Mouse (Mus musculus): ENCODE data around the gene Vangl2. TPM values are rescaled to one million over a fixed set of nuclear protein-coding genes. Genes with fewer than 3 reads are reported as not detected.
A peak's percentile ranks its signal among the peaks of the same experiment; 100 is the strongest.

The Vangl2 gene
- polyA plus RNA-seq, 1 experiment: 6.9 TPM

DNA sequence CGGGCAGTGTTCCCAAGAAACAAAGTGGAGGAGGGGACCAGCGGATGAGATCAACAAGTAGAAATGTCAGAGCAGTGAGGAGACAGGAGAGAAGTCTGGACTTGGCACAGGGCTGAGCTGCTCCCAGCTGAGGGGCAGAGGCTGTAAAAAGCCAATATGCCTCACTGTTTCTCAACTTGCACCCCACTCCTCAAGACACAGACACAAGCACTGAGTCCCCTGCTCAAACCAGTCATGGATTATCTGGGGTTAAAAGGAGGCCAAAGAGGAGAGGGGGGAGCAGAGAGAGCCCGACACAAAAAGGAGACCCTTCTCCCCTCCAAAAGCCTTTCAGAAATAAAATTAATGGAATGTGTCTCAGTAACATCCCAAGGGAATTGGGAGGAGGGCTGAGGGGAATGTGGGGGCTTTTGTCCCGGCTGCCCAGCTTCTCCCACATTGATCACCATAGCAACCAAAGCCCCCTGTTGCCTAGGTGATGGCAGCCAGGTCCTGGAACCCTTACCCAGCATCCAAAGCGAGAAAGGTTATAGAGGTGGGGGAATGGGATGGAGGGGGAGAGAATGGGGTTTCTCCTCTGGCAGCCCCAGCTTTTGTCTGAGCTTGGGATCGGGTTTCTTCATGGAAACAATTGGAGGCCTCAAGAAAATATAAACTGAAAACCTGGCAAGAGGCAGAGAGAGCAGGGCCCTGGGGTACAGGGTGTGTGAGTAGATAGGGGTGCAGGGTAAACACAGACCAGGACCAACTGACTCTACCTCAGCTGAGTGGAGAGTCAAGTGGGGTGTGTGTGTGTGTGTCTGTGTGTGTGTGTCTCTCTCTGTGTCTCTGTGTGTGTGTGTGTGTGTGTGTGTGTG is 11.4 kb downstream of the Vangl2 start:
- H3K36me3 ChIP-seq (ENCODE audit: control insufficient read depth, insufficient read depth): peaks cover under 1% of the 10 kb centered on the region
- no peak overlapping the region for H3ac ChIP-seq (ENCODE audit: control insufficient read depth, insufficient read length)
- no peaks in the 10 kb centered on the region for H3K27me3 ChIP-seq (ENCODE audit: control insufficient read depth, insufficient read depth, insufficient read length)
- no peak overlapping the region for H3K4me3 ChIP-seq
- H3K4me2 ChIP-seq (ENCODE audit: low read depth): no peak overlapping the region
- TF ChIP-seq TCF3 (IDR thresholded peaks at IDR 0.05; ENCODE audit: insufficient read length, low read depth): no peak
- no peaks in the 10 kb centered on the region for H3K79me2 ChIP-seq (ENCODE audit: control insufficient read depth, insufficient read depth)

DNA sequence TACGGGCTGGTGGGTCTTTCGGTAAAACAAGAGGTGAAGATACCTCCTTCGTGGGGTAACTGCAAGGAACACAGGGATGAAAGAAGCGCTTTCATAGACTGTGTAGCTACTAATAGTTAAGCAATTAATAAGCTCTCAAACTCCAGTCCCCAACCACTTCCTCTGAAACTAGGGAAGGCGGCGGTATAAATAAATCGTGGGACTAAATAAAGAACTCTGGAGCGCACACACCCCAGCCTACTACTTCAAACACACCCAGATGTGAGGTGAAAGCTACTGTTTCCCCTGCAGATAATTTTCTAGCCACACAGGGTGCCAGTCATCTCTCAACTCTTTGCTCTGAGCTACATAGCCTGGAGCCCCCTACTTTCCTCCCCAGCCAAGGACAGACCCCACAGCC is 12.2 kb downstream of the Vangl2 start:
- peak overlapping the region; percentile 24 for H3K4me2 ChIP-seq (ENCODE audit: low read depth)
- no peak overlapping the region for H3K4me3 ChIP-seq
- H3K36me3 ChIP-seq (ENCODE audit: control insufficient read depth, insufficient read depth): peaks cover 3% of the 10 kb centered on the region
- no peak overlapping the region for H3ac ChIP-seq (ENCODE audit: control insufficient read depth, insufficient read length)
- no peaks in the 10 kb centered on the region for H3K79me2 ChIP-seq (ENCODE audit: control insufficient read depth, insufficient read depth)
- no peaks in the 10 kb centered on the region for H3K27me3 ChIP-seq (ENCODE audit: control insufficient read depth, insufficient read depth, insufficient read length)
- TF ChIP-seq MAX (IDR thresholded peaks at IDR 0.05; ENCODE audit: low read depth) (no peak), USF1 (IDR thresholded peaks at IDR 0.05; ENCODE audit: low read depth) (no peak), MYOG (IDR thresholded peaks at IDR 0.05; ENCODE audit: control insufficient read depth in 1 of 3, insufficient read depth in 1 of 3, insufficient read length in 2 of 3, low read depth in 2 of 3) (no peak), E2F4 (IDR thresholded peaks at IDR 0.05; ENCODE audit: insufficient read depth) (no peak), POLR2AphosphoS2 (IDR thresholded peaks at IDR 0.05; ENCODE audit: insufficient read length, low read depth) (no peak), TCF12 (IDR thresholded peaks at IDR 0.05; ENCODE audit: insufficient read depth, poor library complexity, severe bottlenecking) (no peak), MYOD1 (IDR thresholded peaks at IDR 0.05; ENCODE audit: control insufficient read depth in 1 of 3, insufficient read length in 2 of 3, low read depth in 2 of 3) (no peak), POLR2A (IDR thresholded peaks at IDR 0.05; ENCODE audit: insufficient read length, low read depth) (no peak), REST (IDR thresholded peaks at IDR 0.05; ENCODE audit: insufficient read depth, insufficient read length) (no peak), TCF3 (IDR thresholded peaks at IDR 0.05; ENCODE audit: insufficient read length, low read depth) (no peak), CEBPB (IDR thresholded peaks at IDR 0.05; ENCODE audit: insufficient read depth, poor library complexity, severe bottlenecking) (no peak)

DNA sequence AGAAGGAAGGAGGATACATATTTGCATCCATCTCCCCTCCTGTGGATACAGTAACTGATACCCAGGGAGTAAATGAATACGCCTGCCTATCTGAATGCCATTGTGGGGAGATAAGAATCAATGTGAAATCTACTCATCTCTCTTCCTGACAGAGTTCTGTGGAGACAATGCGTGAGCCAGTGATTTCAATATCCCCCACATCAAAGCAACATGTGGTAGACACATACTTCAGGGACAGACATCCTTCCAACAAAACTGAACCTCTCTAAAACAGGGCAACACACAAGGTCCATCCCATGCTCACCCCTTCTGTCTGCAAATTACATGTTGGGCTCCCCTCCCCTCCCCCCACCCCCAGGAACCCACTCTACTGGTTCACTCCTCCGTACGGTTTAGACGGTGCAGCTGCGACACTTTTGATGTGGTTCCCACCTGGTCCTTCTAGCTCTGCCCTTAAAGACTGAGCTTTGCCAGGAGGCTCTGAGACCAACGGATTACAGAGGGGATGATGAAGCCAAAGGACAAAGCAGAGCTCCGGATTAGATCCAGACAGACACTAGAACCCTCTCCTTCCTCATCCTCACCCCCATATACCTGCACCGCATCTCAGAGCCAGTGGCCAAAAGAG is 12.8 kb downstream of the Vangl2 start:
- TF ChIP-seq CEBPB (IDR thresholded peaks at IDR 0.05; ENCODE audit: insufficient read depth, poor library complexity, severe bottlenecking) (no peak), SRF (IDR thresholded peaks at IDR 0.05; ENCODE audit: control insufficient read depth, insufficient read length, low read depth) (no peak)
- no peaks in the 10 kb centered on the region for H3K79me2 ChIP-seq (ENCODE audit: control insufficient read depth, insufficient read depth)
- H3K36me3 ChIP-seq (ENCODE audit: control insufficient read depth, insufficient read depth): peaks cover 3% of the 10 kb centered on the region
- no peak overlapping the region for H3K4me3 ChIP-seq
- no peak overlapping the region for H3ac ChIP-seq (ENCODE audit: control insufficient read depth, insufficient read length)
- H3K27me3 ChIP-seq (ENCODE audit: control insufficient read depth, insufficient read depth, insufficient read length): no peaks in the 10 kb centered on the region
- H3K4me2 ChIP-seq (ENCODE audit: low read depth): peak overlapping the region; percentile 34

DNA sequence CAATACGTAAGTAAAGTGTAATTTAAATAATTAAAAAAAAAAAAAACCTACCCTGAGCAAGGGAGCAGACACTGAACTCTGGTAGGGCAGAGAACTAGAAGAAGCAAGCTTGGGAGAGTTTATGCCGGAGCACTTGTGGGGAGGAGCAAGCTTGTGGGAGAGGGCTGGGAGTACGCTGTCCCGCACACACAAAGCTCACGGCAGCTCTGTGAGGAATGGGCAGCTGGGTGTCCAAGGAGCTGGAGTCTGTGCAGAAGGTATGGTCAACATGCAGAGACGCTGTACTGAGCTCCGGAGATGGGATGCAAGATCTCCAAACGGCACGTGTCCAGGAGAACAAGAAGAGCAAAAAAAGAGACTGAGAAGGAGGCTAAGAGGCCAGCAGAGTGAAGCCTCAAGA is 13.5 kb downstream of the Vangl2 start:
- Histone ChIP-seq H3K79me2 (ENCODE audit: control insufficient read depth, insufficient read depth) (no peaks in the 10 kb centered on the region), H3K4me3 (no peak overlapping the region), H3K4me2 (ENCODE audit: low read depth) (no peak overlapping the region), H3K36me3 (ENCODE audit: control insufficient read depth, insufficient read depth) (peaks cover 3% of the 10 kb centered on the region), H3ac (ENCODE audit: control insufficient read depth, insufficient read length) (no peak overlapping the region), H3K27me3 (ENCODE audit: control insufficient read depth, insufficient read depth, insufficient read length) (no peaks in the 10 kb centered on the region)
- no peak for TF ChIP-seq POLR2A (IDR thresholded peaks at IDR 0.05; ENCODE audit: insufficient read length, low read depth)
- no peak for TF ChIP-seq MAX (IDR thresholded peaks at IDR 0.05; ENCODE audit: low read depth)
- TF ChIP-seq REST (IDR thresholded peaks at IDR 0.05; ENCODE audit: insufficient read depth, insufficient read length): no peak
- TF ChIP-seq CEBPB (IDR thresholded peaks at IDR 0.05; ENCODE audit: insufficient read depth, poor library complexity, severe bottlenecking): no peak
- TF ChIP-seq USF1 (IDR thresholded peaks at IDR 0.05; ENCODE audit: low read depth): no peak
- TF ChIP-seq E2F4 (IDR thresholded peaks at IDR 0.05; ENCODE audit: insufficient read depth): no peak
- no peak for TF ChIP-seq TCF3 (IDR thresholded peaks at IDR 0.05; ENCODE audit: insufficient read length, low read depth)
- no peak for TF ChIP-seq MYOD1 (IDR thresholded peaks at IDR 0.05; ENCODE audit: control insufficient read depth in 1 of 3, insufficient read length in 2 of 3, low read depth in 2 of 3)
- TF ChIP-seq TCF12 (IDR thresholded peaks at IDR 0.05; ENCODE audit: insufficient read depth, poor library complexity, severe bottlenecking): no peak
- no peak for TF ChIP-seq SRF (IDR thresholded peaks at IDR 0.05; ENCODE audit: control insufficient read depth, insufficient read length, low read depth)
- no peak for TF ChIP-seq POLR2AphosphoS2 (IDR thresholded peaks at IDR 0.05; ENCODE audit: insufficient read length, low read depth)
- no peak for TF ChIP-seq MYOG (IDR thresholded peaks at IDR 0.05; ENCODE audit: control insufficient read depth in 1 of 3, insufficient read depth in 1 of 3, insufficient read length in 2 of 3, low read depth in 2 of 3)

DNA sequence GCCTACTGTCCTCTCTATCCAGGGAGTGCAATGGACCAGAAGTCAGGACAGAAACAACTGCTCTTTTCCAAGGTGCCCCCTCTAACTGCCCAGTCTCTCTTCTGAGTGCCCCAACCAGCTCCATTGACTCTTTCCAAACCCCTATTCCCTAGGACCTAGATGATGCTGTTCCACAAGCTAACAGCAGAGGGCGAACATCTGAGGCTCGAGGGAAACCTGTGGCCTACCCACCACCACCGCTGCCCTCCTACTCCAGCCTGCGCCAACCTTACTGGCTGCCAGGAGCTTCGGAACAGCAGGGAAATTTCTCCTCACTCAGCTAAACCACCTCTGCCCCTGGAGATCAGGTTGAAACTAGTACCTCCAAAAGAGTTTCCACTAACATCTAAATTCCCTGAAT is 16.2 kb downstream of the Vangl2 start:
- no peak for TF ChIP-seq USF1 (IDR thresholded peaks at IDR 0.05; ENCODE audit: low read depth)
- TF ChIP-seq TCF12 (IDR thresholded peaks at IDR 0.05; ENCODE audit: insufficient read depth, poor library complexity, severe bottlenecking): no peak
- TF ChIP-seq E2F4 (IDR thresholded peaks at IDR 0.05; ENCODE audit: insufficient read depth): no peak
- no peak for TF ChIP-seq MYOG (IDR thresholded peaks at IDR 0.05; ENCODE audit: control insufficient read depth in 1 of 3, insufficient read depth in 1 of 3, insufficient read length in 2 of 3, low read depth in 2 of 3)
- no peak for TF ChIP-seq POLR2A (IDR thresholded peaks at IDR 0.05; ENCODE audit: insufficient read length, low read depth)
- no peak for TF ChIP-seq SRF (IDR thresholded peaks at IDR 0.05; ENCODE audit: control insufficient read depth, insufficient read length, low read depth)
- no peak for TF ChIP-seq MYOD1 (IDR thresholded peaks at IDR 0.05; ENCODE audit: control insufficient read depth in 1 of 3, insufficient read length in 2 of 3, low read depth in 2 of 3)
- no peak for TF ChIP-seq POLR2AphosphoS2 (IDR thresholded peaks at IDR 0.05; ENCODE audit: insufficient read length, low read depth)
- TF ChIP-seq REST (IDR thresholded peaks at IDR 0.05; ENCODE audit: insufficient read depth, insufficient read length): no peak
- TF ChIP-seq CEBPB (IDR thresholded peaks at IDR 0.05; ENCODE audit: insufficient read depth, poor library complexity, severe bottlenecking): no peak
- no peak for TF ChIP-seq TCF3 (IDR thresholded peaks at IDR 0.05; ENCODE audit: insufficient read length, low read depth)
- TF ChIP-seq MAX (IDR thresholded peaks at IDR 0.05; ENCODE audit: low read depth): no peak
- peaks cover 3% of the 10 kb centered on the region for H3K36me3 ChIP-seq (ENCODE audit: control insufficient read depth, insufficient read depth)
- H3K4me3 ChIP-seq: no peak overlapping the region
- H3ac ChIP-seq (ENCODE audit: control insufficient read depth, insufficient read length): no peak overlapping the region
- H3K79me2 ChIP-seq (ENCODE audit: control insufficient read depth, insufficient read depth): no peaks in the 10 kb centered on the region
- H3K27me3 ChIP-seq (ENCODE audit: control insufficient read depth, insufficient read depth, insufficient read length): no peaks in the 10 kb centered on the region
- no peak overlapping the region for H3K4me2 ChIP-seq (ENCODE audit: low read depth)

Data from myocyte (in vitro differentiated cells).